Mouse (Mus musculus) liver, embryonic 11.5 days (tissue): Measurements from ENCODE around the gene Cacnb4. TPM values are rescaled to one million over a fixed set of nuclear protein-coding genes. Genes with fewer than 3 reads are reported as not detected.

ENCODE experiments used
- ATAC-seq: fragments of 200-750 bp; cut with Nextera tagmentation; replicated peaks from 2 replicates; pipeline ENCODE4 v1.8.0; 2017; ENCODE audit warnings: moderate number of reproducible peaks, mild to moderate bottlenecking, moderate TSS enrichment, moderate library complexity; ENCODE audit not compliant: low FRiP score
- DNase-seq: peaks from one replicate; pipeline ENCODE4 v3.0.0-alpha.2; 2017; ENCODE audit warnings: low spot score
- H3K27ac ChIP-seq: fragments of 300-500 bp; sonication (generic); 2 replicates; pipeline ENCODE4 v1.5.1; 2014; ENCODE audit warnings: mild to moderate bottlenecking, low read depth, low read length, control low read depth
- H3K27me3 ChIP-seq: fragments of 300-500 bp; sonication (generic); replicated peaks from 2 replicates; pipeline ENCODE4 v1.6.1; 2014; ENCODE audit warnings: low read length, mixed read lengths; ENCODE audit not compliant: control insufficient read depth, insufficient read depth
- H3K36me3 ChIP-seq: fragments of 300-500 bp; sonication (generic); 2 replicates; pipeline ENCODE4 v1.6.1; 2014; ENCODE audit warnings: mild to moderate bottlenecking, low read length, moderate library complexity, mixed read lengths; ENCODE audit not compliant: control insufficient read depth, insufficient read depth
- H3K4me1 ChIP-seq: fragments of 300-500 bp; sonication (generic); replicated peaks from 2 replicates; pipeline ENCODE4 v1.6.1; 2014; ENCODE audit warnings: low read length, mixed read lengths; ENCODE audit not compliant: control insufficient read depth, insufficient read depth
- H3K4me2 ChIP-seq: fragments of 300-500 bp; sonication (generic); 2 replicates; pipeline ENCODE4 v1.6.1; 2014; ENCODE audit warnings: mild to moderate bottlenecking, control low read depth, moderate library complexity
- H3K4me3 ChIP-seq: fragments of 300-500 bp; sonication (generic); 2 replicates; pipeline ENCODE4 v1.5.1; 2014; ENCODE audit warnings: low read depth, low read length, control low read depth
- H3K9ac ChIP-seq: fragments of 300-500 bp; sonication (generic); 2 replicates; pipeline ENCODE4 v1.6.1; 2014; ENCODE audit warnings: low read depth, low read length, control low read depth
- H3K9me3 ChIP-seq: fragments of 300-500 bp; sonication (generic); 2 replicates; pipeline ENCODE4 v1.6.1; 2016; ENCODE audit warnings: low read length, inconsistent platforms, mixed read lengths; ENCODE audit not compliant: control insufficient read depth
- WGBS: fragments of 180-500 bp; shearing (Covaris S2); extraction: QIAGEN DNeasy Blood & Tissue Kit; methylation state at CpG from one replicate; pipeline ENCODE4 v1.1.7; 2014; 5-methylcytosine and 5-hydroxymethylcytosine counted together
- polyA plus RNA-seq: library from polyadenylated mRNA; unstranded; fragments of >200 nt; fragmentation: Nextera tagmentation; extraction: Ambion mirVana; gene quantifications from 2 replicates; pipeline ENCODE4 v1.2.1, GENCODE M21; 2014

The Cacnb4 gene
- polyA plus RNA-seq, 1 experiment from 2014 or later, result 0.69 TPM

- Histone ChIP-seq H3K4me3 (no peak overlapping the region), H3K27ac (no peak overlapping the region), H3K4me2 (no peak overlapping the region), H3K9me3 (no peaks in the 10 kb centered on the region), H3K9ac (no peak overlapping the region), H3K36me3 (no peaks in the 10 kb centered on the region), H3K27me3 (no peaks in the 10 kb centered on the region), H3K4me1 (no peaks in the 10 kb centered on the region)
- ATAC-seq (no peak), DNase-seq (no peak)
- 82% methylated on average over 5 of the region's 5 CpGs for WGBS
Measured at GRCm38 (mm10) chr2:52394529-52394928, 282.1 kb downstream of the Cacnb4 start.

DNA sequence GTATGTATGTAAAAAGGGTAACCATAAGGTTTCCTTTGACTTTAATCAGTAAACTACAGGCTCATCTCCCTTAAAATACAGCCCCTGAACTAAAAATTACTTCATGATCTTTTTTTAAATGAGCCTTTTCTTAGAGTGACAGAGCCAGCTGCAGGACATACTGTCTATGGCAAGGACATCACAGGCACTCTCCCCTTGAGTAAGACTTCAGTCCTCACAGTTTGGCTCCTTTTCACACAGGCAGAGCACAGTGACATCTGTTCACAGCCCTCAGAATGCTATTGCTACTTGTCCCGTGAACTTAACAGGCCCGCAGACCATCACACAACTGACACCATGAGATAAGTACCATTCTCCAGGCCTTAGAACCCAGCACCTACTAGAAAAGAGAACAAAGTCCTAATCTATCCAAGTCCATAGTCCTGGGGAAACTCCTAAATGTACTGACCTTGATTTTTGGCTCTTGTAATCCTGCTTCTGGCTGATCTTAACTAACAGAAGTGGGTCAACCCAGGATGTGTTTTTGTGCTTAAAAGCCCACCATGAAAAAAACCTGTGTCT is 286.1 kb downstream of the Cacnb4 start:
- H3K36me3 ChIP-seq, result no peaks in the 10 kb centered on the region
- no peak overlapping the region for H3K4me2 ChIP-seq
- no peak overlapping the region for H3K27ac ChIP-seq
- H3K4me3 ChIP-seq, result no peak overlapping the region
- 64% methylated on average over 2 of the region's 2 CpGs for WGBS
- DNase-seq (no peak), ATAC-seq (no peak)
- no peaks in the 10 kb centered on the region for H3K4me1 ChIP-seq
- H3K9me3 ChIP-seq, result no peaks in the 10 kb centered on the region
- H3K9ac ChIP-seq, result no peak overlapping the region
- H3K27me3 ChIP-seq, result no peaks in the 10 kb centered on the region

GRCm38 (mm10) chr2:52389975-52390374 is 286.7 kb downstream of the Cacnb4 start:
- Histone ChIP-seq H3K4me2 (no peak overlapping the region), H3K4me1 (no peaks in the 10 kb centered on the region), H3K27me3 (no peaks in the 10 kb centered on the region), H3K36me3 (no peaks in the 10 kb centered on the region), H3K9ac (no peak overlapping the region), H3K27ac (no peak overlapping the region), H3K4me3 (no peak overlapping the region), H3K9me3 (no peaks in the 10 kb centered on the region)
- DNase-seq, result no peak
- no peak for ATAC-seq
- WGBS, result 74% methylated on average over 3 of the region's 3 CpGs

GRCm38 (mm10) chr2:52386451-52386850 is 290.2 kb downstream of the Cacnb4 start:
- no peak overlapping the region for H3K4me3 ChIP-seq
- no peaks in the 10 kb centered on the region for H3K4me1 ChIP-seq
- H3K27me3 ChIP-seq, result no peaks in the 10 kb centered on the region
- H3K27ac ChIP-seq, result no peak overlapping the region
- H3K9me3 ChIP-seq, result no peaks in the 10 kb centered on the region
- no peak overlapping the region for H3K4me2 ChIP-seq
- no peak for DNase-seq
- WGBS, result 64% methylated on average over 6 of the region's 6 CpGs
- no peak overlapping the region for H3K9ac ChIP-seq
- no peaks in the 10 kb centered on the region for H3K36me3 ChIP-seq
- ATAC-seq, result no peak

- Histone ChIP-seq H3K9ac (no peak overlapping the region), H3K9me3 (no peaks in the 10 kb centered on the region), H3K27me3 (no peaks in the 10 kb centered on the region), H3K4me3 (no peak overlapping the region), H3K36me3 (no peaks in the 10 kb centered on the region), H3K27ac (no peak overlapping the region), H3K4me1 (no peaks in the 10 kb centered on the region), H3K4me2 (peak overlapping the region; percentile 10; the same call in 1 of the 2 replicates)
- WGBS, result 52% methylated on average over 7 of the region's 7 CpGs
- DNase-seq (no peak), ATAC-seq (no peak)
Measured at GRCm38 (mm10) chr2:52386037-52386436, 290.6 kb downstream of the Cacnb4 start.

GRCm38 (mm10) chr2:52378848-52379261 is 297.8 kb downstream of the Cacnb4 start:
- peak overlapping the region; percentile 25; the same call in 1 of the 2 replicates for H3K27ac ChIP-seq
- H3K9me3 ChIP-seq, result no peaks in the 10 kb centered on the region
- 47% methylated on average over 10 of the region's 10 CpGs for whole genome bisulfite sequencing
- no peaks in the 10 kb centered on the region; the same call in 1 of the 2 replicates for H3K4me1 ChIP-seq
- peak overlapping the region; percentile 64 for H3K4me2 ChIP-seq
- no peak overlapping the region for H3K9ac ChIP-seq
- no peaks in the 10 kb centered on the region for H3K36me3 ChIP-seq
- peak; percentile 36 for DNase-seq
- ATAC-seq, result peak; percentile 86
- peak overlapping the region; percentile 39 for H3K4me3 ChIP-seq
- no peaks in the 10 kb centered on the region for H3K27me3 ChIP-seq

GRCm38 (mm10) chr2:52378448-52378804 is 298.2 kb downstream of the Cacnb4 start, which contains the start of gene Neb:
Gene Neb, minus strand, starts transcription at chr2:52378474.
- peak within 1 kb of the TSS; percentile 25; the same call in 1 of the 2 replicates for H3K27ac ChIP-seq
- no peaks in the 10 kb centered on the region for H3K9me3 ChIP-seq
- H3K4me1 ChIP-seq, result no peaks in the 10 kb centered on the region; the same call in 1 of the 2 replicates
- peak within 1 kb of the TSS; percentile 64 for H3K4me2 ChIP-seq
- peak; percentile 52 for DNase-seq
- no peaks in the 10 kb centered on the region for H3K27me3 ChIP-seq
- no peaks in the 10 kb centered on the region for H3K36me3 ChIP-seq
- H3K9ac ChIP-seq, result no peak within 1 kb of the TSS
- ATAC-seq, result peak; percentile 98
- WGBS, result 37% methylated on average over 7 of the region's 7 CpGs
- H3K4me3 ChIP-seq, result peak within 1 kb of the TSS; percentile 39

Other genes with a start within 250 kb of the Cacnb4 start
- 22.2 and 25.5 TPM in 2 replicates for gene Stam2, start 65.5 kb upstream of the Cacnb4 start, polyA plus RNA-seq
- gene Fmnl2, start 181.0 kb upstream of the Cacnb4 start, polyA plus RNA-seq, result 1.4 and 1.5 TPM in 2 replicates